Mouse (Mus musculus) spleen, adult 2 months (tissue): ENCODE data around the gene Tspan6. TPM values are rescaled to one million over a fixed set of nuclear protein-coding genes. Genes with fewer than 3 reads are reported as not detected.

Experiments used
- DNase-seq, 2 experiments: peaks; one replicate each; pipeline versions ENCODE4 v3.0.0 to v3.0.0-alpha.2; 2012 to 2021; ENCODE audit warnings: low spot score in 2 of 2, low read depth in 1 of 2
- H3K27ac ChIP-seq: fragments of 200-500 bp; 2 replicates; pipeline ENCODE4 v1.5.1; 2012; ENCODE audit warnings: low read length, inconsistent platforms; ENCODE audit not compliant: insufficient read depth
- H3K27me3 ChIP-seq: fragments of 200-500 bp; 2 replicates; pipeline ENCODE4 v1.6.1; 2012; ENCODE audit warnings: mild to moderate bottlenecking, moderate library complexity, low read length, inconsistent platforms; ENCODE audit not compliant: control insufficient read depth, insufficient read depth
- H3K36me3 ChIP-seq: fragments of 200-500 bp; 2 replicates; pipeline ENCODE4 v1.6.1; 2012; ENCODE audit warnings: mild to moderate bottlenecking, low read length, inconsistent platforms; ENCODE audit not compliant: control insufficient read depth, insufficient read depth
- H3K4me1 ChIP-seq: fragments of 200-500 bp; 2 replicates; pipeline ENCODE4 v1.6.1; 2011; ENCODE audit warnings: inconsistent platforms; ENCODE audit not compliant: control insufficient read depth, insufficient read depth, insufficient read length
- H3K4me3 ChIP-seq: fragments of 200-500 bp; 2 replicates; pipeline ENCODE4 v1.5.1; 2011; ENCODE audit warnings: mild to moderate bottlenecking, inconsistent platforms; ENCODE audit not compliant: insufficient read depth, insufficient read length; ENCODE audit errors: extremely low read depth
- CTCF ChIP-seq: fragments of 200-500 bp; IDR thresholded peaks from 2 replicates; pipeline ENCODE4 v1.5.1; 2011; ENCODE audit warnings: mild to moderate bottlenecking, inconsistent platforms; ENCODE audit not compliant: insufficient read depth, insufficient read length, insufficient replicate concordance; ENCODE audit errors: extremely low read depth
- POLR2A ChIP-seq: fragments of 200-500 bp; IDR thresholded peaks from 2 replicates; pipeline ENCODE4 v1.6.1; 2011; ENCODE audit warnings: low read depth, low read length, inconsistent platforms
- WGBS: fragments of 180-500 bp; shearing (Covaris S2); methylation state at CpG from one replicate; pipeline ENCODE4 v1.1.7; 2018; 5-methylcytosine and 5-hydroxymethylcytosine counted together
- polyA plus RNA-seq: library from polyadenylated mRNA; depleted of rRNA; stranded (reverse); fragments of >200 nt; gene quantifications from 2 replicates; pipeline ENCODE4 v1.2.3, GENCODE M21; 2012

Gene Tspan6
- polyA plus RNA-seq, 1 experiment = 1.9 TPM

GRCm38 (mm10) chrX:133914219-133914618 lies 16.0 kb upstream of the Tspan6 start:
- Histone ChIP-seq H3K27ac (no peak overlapping the region), H3K36me3 (no peaks in the 10 kb centered on the region), H3K27me3 (no peaks in the 10 kb centered on the region), H3K4me3 (no peak overlapping the region), H3K4me1 (no peaks in the 10 kb centered on the region)
- no peak for DNase-seq
- no peak for TF ChIP-seq CTCF
- no peak for TF ChIP-seq POLR2A
- whole genome bisulfite sequencing = 77% methylated on average over 7 of the region's 7 CpGs

GRCm38 (mm10) chrX:133913006-133913405 lies 14.8 kb upstream of the Tspan6 start:
- TF ChIP-seq POLR2A (no peak), CTCF (no peak)
- DNase-seq = no peak
- Histone ChIP-seq H3K4me3 (no peak overlapping the region), H3K27me3 (no peaks in the 10 kb centered on the region), H3K27ac (no peak overlapping the region), H3K36me3 (no peaks in the 10 kb centered on the region), H3K4me1 (no peaks in the 10 kb centered on the region)
- 86% methylated on average over 3 of the region's 3 CpGs for WGBS

- TF ChIP-seq POLR2A = no peak
- TF ChIP-seq CTCF = no peak
- no peaks in the 10 kb centered on the region for H3K4me1 ChIP-seq
- H3K36me3 ChIP-seq = no peaks in the 10 kb centered on the region
- 82% methylated on average over 10 of the region's 10 CpGs for WGBS
- no peak for DNase-seq
- H3K27ac ChIP-seq = no peak overlapping the region
- H3K27me3 ChIP-seq = no peaks in the 10 kb centered on the region
- no peak overlapping the region for H3K4me3 ChIP-seq
These were observed 13.3 kb upstream of the Tspan6 start for GRCm38 (mm10) chrX:133911397-133912103.

- no peak within 1 kb of the TSS for H3K27ac ChIP-seq
- TF ChIP-seq POLR2A (no peak), CTCF (no peak)
- no peak within 1 kb of the TSS for H3K4me3 ChIP-seq
- DNase-seq = no peak
- H3K27me3 ChIP-seq = no peaks in the 10 kb centered on the region
- H3K4me1 ChIP-seq = no peaks in the 10 kb centered on the region
- no peaks in the 10 kb centered on the region for H3K36me3 ChIP-seq
- WGBS = 59% methylated on average over 3 of the region's 3 CpGs
These were observed 10.0 kb upstream of the Tspan6 start, which contains the start of gene Srpx2 for GRCm38 (mm10) chrX:133908261-133908660. Gene Srpx2 (plus strand): TSS chrX:133908426.

GRCm38 (mm10) chrX:133888111-133888510 lies 10.1 kb downstream of the Tspan6 start:
- Histone ChIP-seq H3K27ac (no peak overlapping the region), H3K27me3 (no peaks in the 10 kb centered on the region), H3K36me3 (no peaks in the 10 kb centered on the region), H3K4me3 (no peak overlapping the region), H3K4me1 (no peaks in the 10 kb centered on the region)
- no peak for TF ChIP-seq CTCF
- no peak for TF ChIP-seq POLR2A
- WGBS = 94% methylated on average over 5 of the region's 5 CpGs
- no peak for DNase-seq

GRCm38 (mm10) chrX:133887308-133887707 lies 10.9 kb downstream of the Tspan6 start:
- no peaks in the 10 kb centered on the region for H3K27me3 ChIP-seq
- H3K27ac ChIP-seq = no peak overlapping the region
- no peak for DNase-seq
- no peaks in the 10 kb centered on the region for H3K36me3 ChIP-seq
- TF ChIP-seq POLR2A (no peak), CTCF (no peak)
- WGBS = 29% methylated on average over 3 of the region's 3 CpGs
- no peaks in the 10 kb centered on the region for H3K4me1 ChIP-seq
- no peak overlapping the region for H3K4me3 ChIP-seq

- Histone ChIP-seq H3K36me3 (no peaks in the 10 kb centered on the region), H3K27ac (no peak overlapping the region), H3K27me3 (no peaks in the 10 kb centered on the region; the same call in 1 of the 2 replicates), H3K4me1 (no peaks in the 10 kb centered on the region), H3K4me3 (no peak overlapping the region)
- TF ChIP-seq POLR2A = no peak
- no peak for TF ChIP-seq CTCF
- no peak for DNase-seq
- 38% methylated on average over 6 of the region's 6 CpGs for WGBS
These were observed 28.5 kb downstream of the Tspan6 start for GRCm38 (mm10) chrX:133869743-133870142.
